Mouse (Mus musculus) brain, embryonic 18.5 days (tissue): ENCODE data around the gene Col4a1.

ENCODE experiments used
- DNase-seq: peaks from one replicate; pipeline ENCODE4 v3.0.0-alpha.2; 2012; ENCODE audit warnings: low read depth, low spot score

Gene Col4a1

GRCm38 (mm10) chr8:11331561-11331960 is 18.9 kb upstream of the Col4a1 start:
- no peak for DNase-seq

- no peak for DNase-seq
These were observed 15.2 kb upstream of the Col4a1 start for GRCm38 (mm10) chr8:11327722-11328417.

GRCm38 (mm10) chr8:11327298-11327697 is 14.7 kb upstream of the Col4a1 start:
- no peak for DNase-seq

GRCm38 (mm10) chr8:11324801-11325395 is 12.3 kb upstream of the Col4a1 start:
- no peak for DNase-seq

GRCm38 (mm10) chr8:11323681-11324080 is 11.1 kb upstream of the Col4a1 start:
- DNase-seq: no peak

GRCm38 (mm10) chr8:11322724-11323585 is 10.3 kb upstream of the Col4a1 start:
- DNase-seq: no peak

- no peak for DNase-seq
These were observed 9.2 kb upstream of the Col4a1 start for GRCm38 (mm10) chr8:11321841-11322240.

GRCm38 (mm10) chr8:11319405-11319804 is 6.8 kb upstream of the Col4a1 start:
- DNase-seq: no peak

GRCm38 (mm10) chr8:11316118-11316517 is 3.5 kb upstream of the Col4a1 start:
- no peak for DNase-seq

GRCm38 (mm10) chr8:11315179-11315943 is 2.7 kb upstream of the Col4a1 start:
- no peak for DNase-seq

GRCm38 (mm10) chr8:11314613-11315012 is 2.0 kb upstream of the Col4a1 start:
- DNase-seq: no peak

- no peak for DNase-seq
These were observed 818 bp upstream of the Col4a1 start for GRCm38 (mm10) chr8:11313176-11314111.

- no peak for DNase-seq
These were observed 811 bp downstream of the Col4a1 start for GRCm38 (mm10) chr8:11311681-11312348.

- no peak for DNase-seq
These were observed 2.6 kb downstream of the Col4a1 start for GRCm38 (mm10) chr8:11310049-11310448.

GRCm38 (mm10) chr8:11309226-11309625 is 3.4 kb downstream of the Col4a1 start:
- DNase-seq: no peak

- no peak for DNase-seq
These were observed 4.0 kb downstream of the Col4a1 start for GRCm38 (mm10) chr8:11308570-11308998.

GRCm38 (mm10) chr8:11307451-11307850 is 5.2 kb downstream of the Col4a1 start:
- no peak for DNase-seq

- DNase-seq: no peak
These were observed 7.1 kb downstream of the Col4a1 start for GRCm38 (mm10) chr8:11305539-11305938.

GRCm38 (mm10) chr8:11304027-11304601 is 8.5 kb downstream of the Col4a1 start:
- no peak for DNase-seq

GRCm38 (mm10) chr8:11300436-11300835 is 12.2 kb downstream of the Col4a1 start:
- DNase-seq: no peak
